Mouse (Mus musculus): ENCODE measurements around the gene Cldn15. TPM values are rescaled to one million over a fixed set of nuclear protein-coding genes. Genes with fewer than 3 reads are reported as not detected.
"Not testable (repeated sequence)": the region's sequence is repeated elsewhere in the genome, so short reads cannot be mapped to it uniquely, and the experiment has no call there.

Cldn15 gene
- total and polyA plus RNA-seq, 3 experiments: 11.2 to 19.7 (median 18.8) TPM

- DNase-seq: not testable (repeated sequence)
Observed at GRCm38 (mm10) chr5:136949551-136950336, 16.7 kb upstream of the Cldn15 start.

- no peak for DNase-seq
Observed at GRCm38 (mm10) chr5:136950521-136950920, 15.9 kb upstream of the Cldn15 start.

DNA sequence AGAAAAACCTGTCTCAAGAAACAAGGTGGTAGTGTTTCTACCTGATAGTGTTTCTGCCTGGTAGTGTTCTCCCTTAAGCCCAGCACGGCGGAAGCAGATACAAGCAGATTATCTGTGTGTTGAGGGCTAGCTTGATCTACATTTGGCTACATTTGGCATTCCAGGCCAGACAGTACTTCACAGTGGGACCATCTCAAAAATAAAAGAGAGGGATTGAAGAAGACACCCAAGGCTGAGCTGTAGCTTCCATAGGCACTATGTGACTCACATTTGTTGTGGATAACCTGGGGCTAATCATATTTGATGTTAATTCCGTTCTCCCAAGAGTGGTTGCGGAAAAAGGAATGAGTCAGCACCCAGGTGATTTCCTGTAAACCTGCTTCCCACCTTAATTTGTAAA is 14.3 kb upstream of the Cldn15 start:
- no peak for DNase-seq

- DNase-seq: peak; percentile 98
Observed at GRCm38 (mm10) chr5:136953015-136953414, 13.4 kb upstream of the Cldn15 start, which contains the start of gene Fis1. Fis1 (plus strand) TSS chr5:136953275.

DNA sequence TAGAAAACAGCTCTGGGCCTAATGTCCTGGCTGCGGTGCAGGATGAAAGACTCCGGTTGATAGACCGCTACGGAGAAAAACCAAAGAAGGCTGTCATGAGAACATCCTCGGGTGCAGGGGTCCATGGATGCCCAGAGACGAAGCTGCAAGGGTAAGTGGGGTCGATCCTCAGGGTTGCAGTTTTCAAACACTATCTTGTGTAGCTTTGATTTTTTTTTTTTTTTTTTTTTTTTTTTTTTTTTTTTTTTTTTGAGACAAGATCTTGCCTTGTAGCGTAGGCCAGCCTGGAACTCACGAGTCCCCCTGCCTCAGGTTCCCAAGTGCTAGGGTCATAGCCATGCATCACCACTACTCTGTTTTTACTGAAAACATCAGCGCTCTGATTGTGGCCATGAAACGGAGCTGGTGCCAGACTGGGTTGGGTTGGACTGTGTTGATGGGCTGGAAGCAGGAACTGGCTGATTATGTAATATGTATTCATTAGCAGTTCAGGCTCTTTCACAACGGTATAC is 12.9 kb upstream of the Cldn15 start:
- DNase-seq: peak; percentile 57

DNA sequence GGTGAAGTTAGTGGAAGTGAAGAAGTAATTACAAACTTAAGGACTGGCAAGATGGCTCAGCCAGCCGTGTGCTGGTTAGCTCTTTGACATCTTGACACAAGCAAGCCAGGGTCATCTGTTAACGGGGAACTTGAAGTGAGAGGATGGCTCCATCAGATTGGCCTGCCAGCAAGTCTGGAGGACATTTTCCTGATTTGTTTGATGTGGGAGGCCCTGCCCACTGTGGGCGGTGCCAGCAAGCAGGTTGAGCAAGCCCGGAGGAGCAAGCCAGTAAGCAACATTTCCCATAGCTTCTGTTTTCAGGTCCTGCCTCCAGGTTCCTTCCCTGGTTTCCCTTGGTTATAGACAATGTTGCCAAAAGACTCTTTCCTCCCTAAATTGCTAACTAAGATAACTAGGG is 10.8 kb upstream of the Cldn15 start:
- DNase-seq: no peak

DNA sequence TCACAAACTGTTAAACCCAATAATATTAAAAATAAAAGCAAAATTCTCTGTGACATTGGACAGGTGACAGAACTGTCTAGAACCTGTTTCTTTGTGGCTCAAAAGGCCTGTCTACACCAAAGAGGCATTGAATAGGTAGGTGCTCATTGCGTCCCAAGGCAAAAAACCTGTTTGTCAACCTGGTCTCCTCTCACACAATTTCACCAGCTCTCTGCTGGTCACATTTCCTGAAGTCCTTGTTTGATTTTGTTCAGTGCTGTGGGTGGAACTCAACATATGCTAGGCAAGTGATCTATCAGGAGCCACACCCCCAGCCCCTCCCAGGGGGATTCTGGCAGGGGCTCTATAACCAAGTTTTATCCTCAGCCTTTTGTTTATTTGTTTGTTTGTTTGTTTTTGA is 9.2 kb upstream of the Cldn15 start:
- DNase-seq: no peak

DNA sequence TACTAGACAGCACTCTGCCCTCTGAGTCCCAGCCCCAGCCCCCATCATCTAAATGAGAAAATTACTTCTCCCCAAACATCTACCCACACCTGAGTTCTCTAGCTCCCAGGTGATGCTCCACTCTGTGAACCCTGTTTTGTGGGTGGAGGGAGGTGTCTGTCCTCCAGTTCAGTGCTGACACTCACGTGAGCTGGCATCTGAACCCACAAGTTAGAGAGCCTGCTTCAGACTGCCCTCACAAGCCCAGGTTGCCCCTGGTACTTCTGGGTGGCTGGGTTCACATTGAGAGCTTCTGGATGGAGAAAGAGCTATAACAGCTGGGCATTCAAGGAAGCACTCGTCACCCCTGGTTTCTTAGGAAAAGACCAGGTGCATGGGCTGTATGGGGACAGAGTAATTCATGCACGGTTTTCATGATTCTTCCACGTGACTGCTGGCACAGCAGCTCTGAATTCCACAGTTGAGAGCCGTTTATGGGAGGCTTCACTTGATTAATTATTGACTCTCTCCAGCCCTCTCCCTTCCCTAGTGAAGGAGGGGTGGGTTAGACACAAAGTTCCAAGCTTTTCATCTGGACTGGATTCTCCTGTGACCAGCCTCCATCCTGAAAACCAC is 7.3 kb upstream of the Cldn15 start:
- DNase-seq: no peak

DNA sequence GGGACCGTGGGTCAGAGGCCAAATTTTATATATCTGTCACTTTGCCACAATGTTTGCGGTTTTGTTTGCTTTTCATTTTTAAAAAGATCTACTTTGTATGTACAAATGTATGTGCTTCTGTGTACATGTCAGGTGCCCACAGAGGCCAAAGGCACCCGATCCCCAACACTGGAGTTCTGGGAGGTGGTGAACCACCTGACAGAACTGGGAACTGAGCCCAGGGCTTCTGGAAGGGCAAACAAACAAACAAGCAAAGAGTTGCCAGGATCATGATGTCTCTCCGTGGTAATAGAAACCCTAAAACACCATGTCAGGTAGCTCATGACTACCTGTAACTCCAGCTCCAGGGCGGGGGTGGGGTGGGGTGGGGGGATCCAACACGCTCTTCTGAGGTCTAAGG is 6.4 kb upstream of the Cldn15 start:
- DNase-seq: no peak

GRCm38 (mm10) chr5:136961334-136961982 is 5.0 kb upstream of the Cldn15 start:
- no peak for DNase-seq

- peak; percentile 94 for DNase-seq
Observed at GRCm38 (mm10) chr5:136961983-136962461, 4.4 kb upstream of the Cldn15 start.

GRCm38 (mm10) chr5:136962501-136962900 is 3.9 kb upstream of the Cldn15 start:
- DNase-seq: peak; percentile 83

- DNase-seq: no peak
Observed at GRCm38 (mm10) chr5:136962966-136963540, 3.4 kb upstream of the Cldn15 start.

GRCm38 (mm10) chr5:136965210-136965609 is 1.2 kb upstream of the Cldn15 start:
- no peak for DNase-seq

- no peak for DNase-seq
Observed at GRCm38 (mm10) chr5:136965686-136966085, 730 bp upstream of the Cldn15 start.

DNA sequence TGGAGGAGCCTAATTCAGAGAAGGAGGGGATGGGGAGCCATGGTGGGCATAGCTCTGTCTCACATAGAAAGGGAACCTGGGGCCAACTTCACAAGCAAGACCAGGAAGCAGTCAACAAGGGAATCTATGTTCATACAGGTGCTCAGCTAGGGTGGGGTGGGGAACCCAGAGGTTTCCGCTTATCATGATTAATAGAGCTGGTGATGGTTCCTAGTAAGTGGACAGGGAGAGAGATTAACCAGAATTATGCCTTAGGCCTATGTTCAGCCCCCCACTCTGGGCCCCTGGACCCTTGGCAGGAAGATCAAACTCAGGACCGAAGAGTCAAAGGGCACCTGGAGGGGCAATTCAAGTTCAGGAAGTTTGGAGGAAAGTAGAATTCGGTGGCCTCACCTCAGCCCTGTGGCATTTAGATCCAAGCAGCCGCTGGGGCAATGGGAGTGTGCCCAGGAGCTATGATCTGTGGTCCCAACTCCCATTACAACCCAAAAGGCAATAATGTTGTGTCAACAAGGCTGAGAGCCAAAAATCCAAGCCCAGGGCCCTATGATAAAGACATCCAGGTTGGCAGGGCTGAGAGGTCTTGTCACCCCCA is 542 bp downstream of the Cldn15 start:
- no peak for DNase-seq

DNA sequence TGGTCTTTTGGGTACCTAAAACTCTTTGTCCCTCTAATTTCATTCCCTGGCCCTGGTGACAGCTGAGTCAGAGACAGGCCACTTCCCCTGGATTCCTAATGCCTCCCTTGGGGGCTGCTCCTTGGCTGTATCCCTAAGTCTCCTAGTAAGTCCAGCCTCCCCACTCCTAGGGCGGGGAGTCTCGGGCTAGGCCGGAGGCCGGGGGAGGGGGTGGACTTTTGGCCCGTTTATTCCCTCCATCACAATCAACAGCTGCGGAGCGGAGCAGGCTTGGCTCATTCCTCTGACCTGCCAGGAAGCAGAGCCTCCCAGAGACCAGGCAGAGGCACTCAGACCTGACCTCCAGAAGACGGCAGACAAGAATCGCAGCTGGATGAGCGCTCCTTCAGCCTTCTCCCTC is 1.2 kb downstream of the Cldn15 start:
- DNase-seq: peak; percentile 80

DNA sequence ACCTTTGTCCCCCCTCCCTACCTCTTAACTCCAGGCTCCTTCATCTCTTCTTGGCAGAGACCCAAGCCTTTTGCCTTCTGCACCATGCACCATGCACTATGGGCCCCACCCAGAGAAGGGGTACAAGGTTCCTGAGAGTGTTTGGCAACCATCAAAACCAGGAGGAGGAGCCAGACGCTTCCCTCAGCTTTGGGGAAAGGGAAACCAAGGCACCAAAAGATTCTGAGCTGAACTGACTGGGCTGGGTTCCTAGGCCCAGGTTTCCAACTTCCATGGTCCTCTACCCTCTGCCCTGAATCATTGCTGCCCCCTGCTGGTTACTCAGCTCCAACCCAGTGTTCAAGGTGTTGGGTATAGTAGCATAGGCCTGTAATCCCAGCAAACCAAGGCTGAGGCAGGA is 4.3 kb downstream of the Cldn15 start:
- peak; percentile 80 for DNase-seq

GRCm38 (mm10) chr5:136973670-136974069 is 7.3 kb downstream of the Cldn15 start:
- no peak for DNase-seq

- DNase-seq: no peak
Observed at GRCm38 (mm10) chr5:136977769-136978168, 11.4 kb downstream of the Cldn15 start.

DNA sequence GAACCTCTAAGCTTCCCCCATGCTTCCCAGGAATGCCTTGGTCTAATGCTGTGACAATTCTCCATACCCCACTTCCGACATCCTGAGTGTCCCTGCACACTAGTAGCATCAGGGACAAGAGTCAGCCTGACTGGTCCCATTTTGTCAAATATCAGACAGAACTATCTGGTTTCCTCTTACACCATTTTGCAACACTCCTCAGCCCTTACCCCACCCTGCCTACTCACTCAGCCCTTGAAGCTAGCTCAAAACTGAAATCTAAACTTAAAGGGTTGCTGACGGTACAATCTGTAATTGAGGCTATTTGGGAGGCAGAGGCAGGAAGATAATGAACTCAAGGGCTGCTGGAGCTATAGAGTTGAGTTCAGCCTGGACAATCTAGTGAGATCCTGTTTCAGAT is 13.3 kb downstream of the Cldn15 start:
- no peak for DNase-seq

DNA sequence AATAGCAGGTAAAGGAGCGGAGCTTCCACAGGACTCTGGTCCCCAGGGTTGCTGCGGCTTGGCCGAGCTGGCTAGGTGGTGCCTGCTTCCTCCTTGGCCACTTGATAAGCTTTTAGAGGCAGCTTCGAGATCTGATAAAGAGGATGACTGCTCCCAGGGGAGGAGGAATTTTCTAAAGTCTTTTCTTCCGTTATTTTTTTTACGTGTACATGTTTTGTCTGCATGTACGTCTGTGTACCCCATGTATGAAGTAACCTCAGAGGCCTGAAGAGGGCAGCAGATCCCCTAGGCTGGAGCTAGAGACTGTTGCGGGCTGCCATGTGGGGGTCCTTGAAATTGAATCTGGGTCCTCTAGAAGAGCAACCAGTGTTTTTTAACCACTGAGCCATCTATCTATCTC is 14.6 kb downstream of the Cldn15 start:
- DNase-seq: no peak
